ENCODE assay signal across 8 mouse cellular contexts in genomic region chr15:78403301-78403741, GRCm38 (mm10). TPM values are rescaled to one million over a fixed set of nuclear protein-coding genes. Genes with fewer than 3 reads are reported as not detected.
DNase-seq lines count a peak whose midpoint lies in the region; ATAC-seq and TF ChIP-seq lines count a peak whose summit lies in the region.

No protein-coding gene starts in this region.

- 43% methylated on average over 3 of the region's 3 CpGs for WGBS in heart, embryonic 16.5 days
- WGBS in liver, embryonic 11.5 days = 51% methylated on average over 3 of the region's 3 CpGs

- H3K4me1 ChIP-seq in ES-E14 (ENCODE audit: control insufficient read depth in 2 of 2, insufficient read depth in 2 of 2, low read length in 2 of 2, poor library complexity in 1 of 2) = peaks cover 4 to 19% of the 10 kb centered on the region in 2 experiments; a peak in 2 of 4 replicates
- H3K4me1 ChIP-seq in heart, embryonic 16.5 days (ENCODE audit: control insufficient read depth, insufficient read depth, low read length) = peaks cover 36% of the 10 kb centered on the region
- peaks cover 37% of the 10 kb centered on the region for H3K4me1 ChIP-seq in liver, embryonic 11.5 days (replicated peaks; ENCODE audit: control insufficient read depth, insufficient read depth, low read length)

- 0 out of 4 replicates have a peak overlapping the region, but pooled peaks of 1 of the 2 experiments have one; percentile 20 for H3K4me3 ChIP-seq in ES-E14 (ENCODE audit: insufficient read depth in 1 of 2, low read depth in 1 of 2, low read length in 2 of 2, poor library complexity in 1 of 2, severe bottlenecking in 1 of 2)
- peak overlapping the region; percentile 16 for H3K4me3 ChIP-seq in heart, embryonic 16.5 days (ENCODE audit: low read length)
- H3K4me3 ChIP-seq in liver, embryonic 11.5 days (ENCODE audit: low read depth, low read length) = peak overlapping the region; percentile 18

- H3K27me3 ChIP-seq in heart, embryonic 16.5 days (ENCODE audit: control insufficient read depth, insufficient read depth, low read length) = no peaks in the 10 kb centered on the region
- H3K27me3 ChIP-seq in liver, embryonic 11.5 days (replicated peaks; ENCODE audit: control insufficient read depth, insufficient read depth, low read length) = no peaks in the 10 kb centered on the region

- DNase-seq in heart, adult 11 months = peak; percentile 93
- DNase-seq in heart, postnatal 4 days = no peak
- DNase-seq in ES-E14 (ENCODE audit: low read depth, low spot score) (peak; percentile 37), adipocyte (ENCODE audit: low spot score) (no peak)
- DNase-seq in liver, embryonic 11.5 days (ENCODE audit: low spot score) = peak; percentile 44
- no peak for DNase-seq in retina, embryonic 14.5 days (ENCODE audit: low spot score)
- no peak for DNase-seq in cerebellum, adult 9-11 months

- in situ Hi-C loops in ES-E14 (cut with MboI; ENCODE audit: low sequenced_read_pairs in 2 of 2, unreplicated experiment in 2 of 2) = no loop called here

- no peaks in the 10 kb centered on the region for H3K9me3 ChIP-seq in ES-E14 (ENCODE audit: control insufficient read depth, insufficient read depth, low read depth, low read length)
- H3K9me3 ChIP-seq in heart, embryonic 16.5 days (replicated peaks; ENCODE audit: control insufficient read depth, low read length) = no peaks in the 10 kb centered on the region
- H3K9me3 ChIP-seq in liver, embryonic 11.5 days (ENCODE audit: control insufficient read depth, low read length) = no peaks in the 10 kb centered on the region

- peak overlapping the region; percentile 30; the same call in 1 of the 2 replicates for H3K9ac ChIP-seq in ES-E14 (ENCODE audit: insufficient read depth, low read depth, low read length, poor library complexity, severe bottlenecking)
- peak overlapping the region; percentile 37 for H3K9ac ChIP-seq in heart, embryonic 16.5 days (ENCODE audit: low read length)
- peak overlapping the region; percentile 38 for H3K9ac ChIP-seq in liver, embryonic 11.5 days (ENCODE audit: low read depth, low read length)

- peak overlapping the region; percentile 63 for H3K4me2 ChIP-seq in heart, embryonic 16.5 days (ENCODE audit: low read depth, low read length)
- H3K4me2 ChIP-seq in liver, embryonic 11.5 days = peak overlapping the region; percentile 92

- H3K27ac ChIP-seq in ES-E14 (ENCODE audit: insufficient read depth, low read depth, low read length, poor library complexity, severe bottlenecking) = peak overlapping the region; percentile 26; the same call in 1 of the 2 replicates
- peak overlapping the region; percentile 84 for H3K27ac ChIP-seq in heart, embryonic 16.5 days (ENCODE audit: low read length)
- H3K27ac ChIP-seq in liver, embryonic 11.5 days (ENCODE audit: low read depth, low read length) = peak overlapping the region; percentile 60

- peaks cover 2% of the 10 kb centered on the region; the same call in 1 of the 2 replicates for H3K36me3 ChIP-seq in ES-E14 (ENCODE audit: control insufficient read depth, insufficient read depth, low read length, poor library complexity, severe bottlenecking)
- H3K36me3 ChIP-seq in heart, embryonic 16.5 days (ENCODE audit: control insufficient read depth, insufficient read depth) = no peaks in the 10 kb centered on the region
- H3K36me3 ChIP-seq in liver, embryonic 11.5 days (ENCODE audit: control insufficient read depth, insufficient read depth, low read length) = no peaks in the 10 kb centered on the region

- ATAC-seq in heart, embryonic 16.5 days (replicated peaks; ENCODE audit: extremely low read depth, insufficient read depth, low FRiP score) = no peak
- ATAC-seq in liver, embryonic 11.5 days (replicated peaks; ENCODE audit: low FRiP score) = no peak

TF ChIP-seq in ES-E14, 5 proteins besides CTCF, POLR2A, EP300 and RAD21:
- TF ChIP-seq HCFC1 (IDR thresholded peaks at IDR 0.05; ENCODE audit: borderline replicate concordance, insufficient read depth, low read length) = no peak
- TF ChIP-seq ZNF384 (IDR thresholded peaks at IDR 0.05; ENCODE audit: low read depth, low read length) = no peak
- no peak for TF ChIP-seq ZC3H11A (IDR thresholded peaks at IDR 0.05; ENCODE audit: borderline replicate concordance, low read depth, low read length)
- no peak for TF ChIP-seq CHD2 (IDR thresholded peaks at IDR 0.05; ENCODE audit: low read depth, low read length)
TF ChIP-seq in ES-E14: peak in this region for 0.

RNA-seq across cellular contexts. Expression of gene Tst, which starts 2.4 kb away (rescaled TPM):
- total RNA-seq in heart, postnatal 4 days (2021) = 10 to 100 TPM; 16.9 to 20.1 TPM
- 14.9 and 22.4 TPM in 2 replicates for total RNA-seq in ES-E14 (2012; rRNA removed)
- 39.7 and 41.7 TPM in 2 replicates for polyA plus RNA-seq in heart, embryonic 16.5 days (2015; fragmentation: Nextera tagmentation; extraction: Ambion mirVana)
- polyA plus RNA-seq in liver, embryonic 11.5 days (2014; fragmentation: Nextera tagmentation; extraction: Ambion mirVana) = 95.3 and 98.9 TPM in 2 replicates

RNA-seq across cellular contexts. Expression of gene Mpst, which starts 2.9 kb away (rescaled TPM):
- total RNA-seq in heart, postnatal 4 days (2021) = 10 to 100 TPM; 21.9 to 24.9 TPM
- total RNA-seq in ES-E14 (2012; rRNA removed) = 15.1 and 18.8 TPM in 2 replicates
- polyA plus RNA-seq in heart, embryonic 16.5 days (2015; fragmentation: Nextera tagmentation; extraction: Ambion mirVana) = 1.9 and 2.1 TPM in 2 replicates
- polyA plus RNA-seq in liver, embryonic 11.5 days (2014; fragmentation: Nextera tagmentation; extraction: Ambion mirVana) = 5.1 TPM in 2 replicates

RNA-seq across cellular contexts. Expression of gene Tex33, which starts 7.6 kb away (rescaled TPM):
- total RNA-seq in heart, postnatal 4 days (2021) = not detected
- not detected in 2 replicates for total RNA-seq in ES-E14 (2012; rRNA removed)
- polyA plus RNA-seq in heart, embryonic 16.5 days (2015; fragmentation: Nextera tagmentation; extraction: Ambion mirVana) = not detected in 2 replicates
- not detected in 2 replicates for polyA plus RNA-seq in liver, embryonic 11.5 days (2014; fragmentation: Nextera tagmentation; extraction: Ambion mirVana)

RNA-seq across cellular contexts. Expression of gene Kctd17, which starts 25.0 kb away (rescaled TPM):
- 10 to 100 TPM; 72.0 to 74.8 TPM for total RNA-seq in heart, postnatal 4 days (2021)
- 24.7 and 28.0 TPM in 2 replicates for total RNA-seq in ES-E14 (2012; rRNA removed)
- 18.9 and 22.6 TPM in 2 replicates for polyA plus RNA-seq in heart, embryonic 16.5 days (2015; fragmentation: Nextera tagmentation; extraction: Ambion mirVana)
- 17.1 and 19.2 TPM in 2 replicates for polyA plus RNA-seq in liver, embryonic 11.5 days (2014; fragmentation: Nextera tagmentation; extraction: Ambion mirVana)

Comparison
In these comparisons a context has a peak if more than half of its experiments do, and no peak if none do; other contexts are left out.
1. DNase-seq: peak in heart, adult 11 months (single experiment), ES-E14 (single experiment) and liver, embryonic 11.5 days (single experiment); none in heart, postnatal 4 days (single experiment), retina, embryonic 14.5 days (single experiment), adipocyte (single experiment) and cerebellum, adult 9-11 months (single experiment).
2. H3K27ac ChIP-seq: peak in every context shown above with its lines; median percentile 84 in heart, embryonic 16.5 days; 60 in liver, embryonic 11.5 days; 26 in ES-E14.
3. Peak in every context shown above with its lines, with median percentiles within 50 percentile points of each other: H3K9ac ChIP-seq.